Mouse (Mus musculus) c-Kit-positive CD71-negative TER-119-negative erythroid progenitor cells, embryonic 14.5 days (primary cell): ENCODE data around the gene Arfgef2.

ENCODE experiments used
- DNase-seq: peaks from one replicate; pipeline ENCODE4 v3.0.0-alpha.2; 2013; ENCODE audit warnings: low read depth

The Arfgef2 gene

DNA sequence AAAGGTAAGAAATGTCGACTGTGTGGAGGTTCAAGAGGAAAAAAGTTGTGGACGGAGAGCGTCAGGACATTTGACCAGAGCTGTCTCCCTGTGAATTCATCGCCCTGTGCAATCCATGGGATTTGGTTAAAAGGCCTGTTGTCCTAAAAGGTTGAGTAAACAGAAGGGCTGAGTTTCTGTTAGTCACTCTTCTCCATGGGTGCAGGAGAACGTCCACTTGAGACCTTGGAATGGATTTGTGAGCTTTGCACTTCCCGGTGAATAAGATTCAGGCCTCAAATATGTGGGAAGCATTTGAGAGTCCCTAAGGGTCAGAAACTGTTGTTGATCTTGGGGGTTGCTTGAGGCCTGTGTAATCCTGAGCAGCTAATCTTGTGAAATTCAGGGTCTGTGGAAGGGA, 1.4 kb downstream of the Arfgef2 start:
- no peak for DNase-seq

DNA sequence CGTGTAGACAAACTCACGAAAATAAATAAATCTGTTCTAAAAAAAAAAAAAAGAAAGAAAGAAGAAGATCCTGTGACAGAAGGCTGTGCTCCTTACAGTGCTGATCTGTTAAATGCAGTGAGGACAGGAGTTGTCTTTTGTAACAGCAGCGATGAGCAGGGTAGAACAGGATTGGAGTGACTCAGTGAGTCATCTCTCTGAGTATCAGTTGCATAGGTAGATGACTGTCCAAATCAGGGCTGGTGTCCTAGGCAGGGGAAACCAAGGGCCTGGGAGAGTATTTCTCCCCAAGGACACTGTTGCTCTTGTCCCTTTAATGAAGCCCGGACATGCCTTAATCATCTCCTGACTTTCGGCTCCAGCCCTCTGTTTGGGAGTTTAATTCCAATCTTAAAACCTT, 4.1 kb downstream of the Arfgef2 start:
- DNase-seq: no peak

DNA sequence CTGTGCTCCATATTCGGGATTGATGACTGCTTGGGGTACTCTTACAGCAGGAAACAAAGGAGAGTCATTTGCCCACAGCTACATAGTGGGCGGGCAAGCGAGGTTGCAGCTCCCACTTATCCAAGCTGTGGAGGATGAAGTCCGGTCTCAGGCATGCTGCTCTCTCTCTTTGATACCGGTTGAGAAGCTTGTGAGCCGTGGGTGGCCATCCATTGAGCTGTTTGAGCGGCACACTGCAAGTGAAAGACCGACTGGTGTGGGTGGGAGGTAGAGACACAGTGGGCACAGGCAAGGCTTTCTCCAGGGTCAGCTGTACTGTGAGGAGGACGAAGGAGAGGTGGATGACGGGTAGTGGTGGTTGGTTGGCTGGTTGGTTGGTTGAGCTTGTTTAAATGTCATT, 5.4 kb downstream of the Arfgef2 start:
- no peak for DNase-seq

- no peak for DNase-seq
Observed at GRCm38 (mm10) chr2:166818463-166819143, 13.2 kb downstream of the Arfgef2 start.

- DNase-seq: no peak
Observed at GRCm38 (mm10) chr2:166819849-166820248, 14.5 kb downstream of the Arfgef2 start.

- no peak for DNase-seq
Observed at GRCm38 (mm10) chr2:166820844-166821243, 15.5 kb downstream of the Arfgef2 start.

- DNase-seq: no peak
Observed at GRCm38 (mm10) chr2:166821406-166821805, 16.0 kb downstream of the Arfgef2 start.

- DNase-seq: no peak
Observed at GRCm38 (mm10) chr2:166822119-166822826, 16.9 kb downstream of the Arfgef2 start.

DNA sequence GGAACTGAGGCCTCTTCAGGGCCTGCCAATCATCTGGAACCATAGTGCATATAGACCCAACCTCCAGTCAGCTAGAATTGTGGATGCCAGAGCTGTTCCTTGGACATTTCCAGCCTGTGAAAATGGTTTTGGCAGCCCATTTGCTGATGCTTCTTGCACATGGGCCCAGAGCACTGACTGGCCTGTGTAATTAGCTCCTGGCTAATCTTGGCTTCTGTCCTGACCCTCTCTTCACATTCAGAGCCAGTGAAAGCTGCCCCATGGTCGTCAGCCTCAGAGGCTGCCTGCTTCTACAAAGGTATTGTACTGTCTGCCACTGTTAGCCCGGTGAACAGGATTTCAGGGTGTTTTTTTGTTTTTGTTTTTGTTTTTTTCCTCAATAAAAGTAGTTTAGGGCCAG, 17.5 kb downstream of the Arfgef2 start:
- DNase-seq: no peak

DNA sequence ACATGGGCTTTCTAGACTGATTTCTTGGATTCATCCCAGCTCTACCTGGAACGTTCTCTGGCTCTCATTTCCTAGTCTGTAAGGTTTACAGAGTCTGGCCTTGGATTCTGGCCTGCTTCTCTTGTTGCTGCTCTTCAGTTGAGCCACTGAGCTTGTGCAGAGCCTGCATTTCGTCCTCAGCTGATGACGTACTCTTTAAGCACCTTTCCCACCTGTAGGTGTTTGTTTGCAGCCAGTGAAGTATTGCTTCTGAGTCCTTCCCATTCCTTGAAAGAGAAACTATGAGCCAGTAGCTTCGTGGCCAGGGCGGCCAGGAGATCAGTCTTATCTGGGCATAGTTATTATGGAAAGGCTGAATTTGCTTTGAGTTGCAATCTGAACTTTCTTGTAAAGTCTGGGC, 19.0 kb downstream of the Arfgef2 start:
- DNase-seq: no peak

- no peak for DNase-seq
Observed at GRCm38 (mm10) chr2:166824998-166825397, 19.6 kb downstream of the Arfgef2 start.

- no peak for DNase-seq
Observed at GRCm38 (mm10) chr2:166826491-166827224, 21.3 kb downstream of the Arfgef2 start.

DNA sequence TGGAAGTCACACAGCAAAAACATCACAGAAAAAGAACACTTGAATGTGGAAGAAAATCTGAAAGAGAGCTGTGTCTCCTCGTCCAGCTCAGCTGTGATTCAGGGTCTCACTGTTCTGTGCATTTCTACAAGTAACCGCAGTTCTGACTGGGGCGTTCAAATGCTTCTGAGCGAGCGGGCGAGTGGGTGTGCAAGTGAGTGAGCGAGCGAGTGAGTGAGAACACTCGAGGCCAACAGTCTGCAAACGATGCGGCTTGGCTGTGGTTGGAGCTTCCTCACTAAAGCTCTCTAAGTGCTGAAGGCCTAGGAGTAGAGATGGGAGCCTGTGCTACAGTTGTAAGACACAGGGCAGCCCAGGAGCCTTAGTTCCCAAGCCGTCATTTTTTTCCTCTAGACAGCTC, 22.9 kb downstream of the Arfgef2 start:
- no peak for DNase-seq

GRCm38 (mm10) chr2:166830350-166830749, 25.0 kb downstream of the Arfgef2 start:
- DNase-seq: no peak

GRCm38 (mm10) chr2:166834091-166834490, 28.7 kb downstream of the Arfgef2 start:
- DNase-seq: no peak

- DNase-seq: no peak
Observed at GRCm38 (mm10) chr2:166834796-166835195, 29.4 kb downstream of the Arfgef2 start.

GRCm38 (mm10) chr2:166835581-166835980, 30.2 kb downstream of the Arfgef2 start:
- DNase-seq: no peak

DNA sequence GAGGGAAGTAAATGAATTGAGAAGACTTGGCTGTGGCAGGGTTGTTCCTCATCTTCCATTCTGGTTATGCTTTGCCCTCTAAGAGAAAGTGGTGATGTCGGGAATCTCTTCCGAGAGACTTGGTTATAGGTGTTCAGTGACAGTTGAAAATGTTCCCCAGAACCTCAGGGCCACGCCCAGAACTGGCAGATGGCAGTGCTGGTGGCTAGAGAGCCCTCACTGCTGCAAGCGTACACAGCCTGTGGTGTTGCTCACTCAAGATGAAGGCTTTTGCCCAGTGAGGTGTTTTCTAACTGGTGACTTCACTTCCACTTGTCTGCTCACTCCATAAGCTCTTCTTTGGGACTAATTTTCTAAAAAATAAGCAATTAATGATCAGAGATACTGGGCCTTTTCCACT, 36.4 kb downstream of the Arfgef2 start:
- no peak for DNase-seq

DNA sequence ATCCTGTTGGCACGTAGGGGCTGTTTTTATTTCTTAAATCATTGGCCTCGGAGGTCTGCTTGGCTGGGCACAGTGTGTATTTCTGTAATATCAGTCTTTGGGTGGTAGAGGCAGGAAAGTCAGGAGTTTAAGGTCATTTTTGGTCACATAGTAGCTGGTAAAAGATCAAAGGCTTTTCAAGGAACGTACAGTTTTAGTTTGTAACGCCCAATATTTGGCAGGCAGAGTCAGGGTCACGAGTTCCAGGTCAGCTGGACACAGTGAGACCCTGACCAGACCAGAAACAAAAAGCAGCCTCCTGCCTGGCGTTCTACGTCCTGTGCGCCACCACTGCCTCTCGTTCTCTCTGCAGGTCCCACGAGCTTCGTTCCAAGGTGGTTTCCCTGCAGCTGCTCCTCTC, 45.3 kb downstream of the Arfgef2 start:
- DNase-seq: no peak

DNA sequence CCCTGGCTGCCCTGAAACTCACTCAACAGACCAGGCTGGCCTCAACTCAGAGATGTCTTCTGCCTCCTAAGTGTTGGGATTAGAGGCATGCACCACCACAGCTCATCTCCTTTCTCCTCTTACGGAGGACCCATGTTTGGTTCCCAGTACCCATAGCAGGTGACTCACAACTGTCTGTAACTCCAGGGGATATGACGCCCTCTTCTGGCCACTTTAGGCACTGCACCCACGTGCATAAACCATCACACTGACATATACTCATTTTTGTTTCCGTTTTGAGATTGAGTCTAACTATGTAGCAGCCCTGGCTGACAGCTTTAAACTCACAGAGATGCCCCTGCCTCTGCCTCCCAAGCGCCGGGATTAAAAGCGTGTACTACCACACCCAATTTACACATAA, 46.9 kb downstream of the Arfgef2 start:
- no peak for DNase-seq

- no peak for DNase-seq
Observed at GRCm38 (mm10) chr2:166855771-166856170, 50.4 kb downstream of the Arfgef2 start.

DNA sequence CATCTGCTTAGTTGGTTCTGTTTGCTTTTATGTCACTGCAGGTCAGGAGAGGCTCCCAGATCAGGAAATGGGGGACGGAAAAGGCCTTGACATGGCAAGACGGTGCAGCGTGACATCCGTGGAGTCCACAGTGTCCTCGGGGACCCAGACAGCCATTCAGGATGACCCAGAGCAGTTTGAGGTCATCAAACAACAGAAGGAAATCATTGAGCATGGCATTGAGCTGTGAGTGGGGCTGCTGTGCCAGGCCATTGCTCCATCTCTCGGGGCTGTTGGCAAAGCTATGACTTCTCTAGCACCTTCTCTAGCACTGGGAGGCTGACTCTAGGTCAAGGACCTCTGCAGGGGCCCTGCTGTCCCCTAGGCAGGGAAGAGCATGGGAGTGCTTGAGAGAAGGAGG, 51.0 kb downstream of the Arfgef2 start:
- DNase-seq: no peak

DNA sequence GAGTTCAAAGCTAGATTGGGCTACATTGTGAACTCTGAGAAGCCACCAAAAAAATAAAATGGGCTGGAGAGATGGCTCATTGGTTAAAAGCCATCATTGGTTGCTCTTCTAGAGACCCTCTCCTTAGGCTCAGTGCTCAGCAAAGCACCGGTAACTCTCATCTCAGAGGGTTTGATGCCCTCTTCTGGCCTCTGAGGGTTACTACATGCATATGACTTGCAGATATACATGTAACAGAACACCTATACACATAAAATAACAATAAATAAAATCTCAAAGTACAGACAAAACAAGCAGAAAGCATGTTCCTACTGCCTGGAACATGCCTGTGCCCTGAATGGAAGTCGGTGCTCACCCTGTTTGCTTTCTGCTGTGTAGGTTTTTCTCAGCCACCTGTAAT, 51.7 kb downstream of the Arfgef2 start:
- DNase-seq: peak; percentile 28
